Mouse (Mus musculus): ENCODE measurements around the gene Pcgf6.

DNA sequence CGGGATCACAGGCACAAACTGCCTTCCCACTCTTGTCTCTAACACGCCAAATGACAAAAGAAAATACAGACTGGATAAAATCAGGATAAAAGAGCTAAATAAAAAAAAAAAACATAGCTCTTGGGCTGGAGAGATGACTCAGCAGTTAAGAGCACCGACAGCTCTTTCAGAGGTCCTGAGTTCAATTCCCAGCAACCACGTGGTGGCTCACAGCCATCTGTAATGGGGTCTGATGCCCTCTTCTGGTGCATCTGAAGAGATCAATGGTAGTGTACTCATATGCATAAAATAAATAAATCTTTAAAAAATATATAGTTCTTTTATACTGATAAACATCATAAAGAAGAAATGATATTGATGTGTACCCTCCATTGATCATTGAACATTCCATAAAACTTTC lies 2.2 kb upstream of the Pcgf6 start:
- TF ChIP-seq CTCF (IDR thresholded peaks at IDR 0.05; ENCODE audit: insufficient read depth, low read length) (no peak), POLR2A (IDR thresholded peaks at IDR 0.05; ENCODE audit: borderline replicate concordance, extremely low read depth, low read depth, low read length) (no peak)
